Mouse (Mus musculus) limb, embryonic 14.5 days (tissue): Measurements from ENCODE around the gene Notch2. TPM values are rescaled to one million over a fixed set of nuclear protein-coding genes. Genes with fewer than 3 reads are reported as not detected.

Source experiments
- ATAC-seq: fragments of 200-750 bp; cut with Nextera tagmentation; 2 replicates; pipeline ENCODE4 v1.8.0; 2017; ENCODE audit warnings: low read depth, moderate number of reproducible peaks, moderate TSS enrichment; ENCODE audit not compliant: low FRiP score
- DNase-seq: peaks from one replicate; pipeline ENCODE4 v3.0.0-alpha.2; 2015; ENCODE audit warnings: low spot score
- H3K27ac ChIP-seq: fragments of 300-500 bp; sonication (generic); replicated peaks from 2 replicates; pipeline ENCODE4 v1.5.1; 2014; ENCODE audit warnings: low read depth, mild to moderate bottlenecking, low read length, moderate library complexity, mixed read lengths
- H3K27me3 ChIP-seq: fragments of 300-500 bp; sonication (generic); 2 replicates; pipeline ENCODE4 v1.6.1; 2014; ENCODE audit warnings: low read length, mixed read lengths; ENCODE audit not compliant: control insufficient read depth, insufficient read depth
- H3K36me3 ChIP-seq: fragments of 300-500 bp; sonication (generic); 2 replicates; pipeline ENCODE4 v1.6.1; 2014; ENCODE audit warnings: mild to moderate bottlenecking, low read length, moderate library complexity, mixed read lengths; ENCODE audit not compliant: control insufficient read depth, insufficient read depth
- H3K4me1 ChIP-seq: fragments of 300-500 bp; sonication (generic); 2 replicates; pipeline ENCODE4 v1.6.1; 2014; ENCODE audit warnings: antibody characterized with exemption, low read length, mixed read lengths; ENCODE audit not compliant: control insufficient read depth, insufficient read depth
- H3K4me2 ChIP-seq: fragments of 300-500 bp; sonication (generic); replicated peaks from 2 replicates; pipeline ENCODE4 v1.6.1; 2014; ENCODE audit warnings: low read depth, mild to moderate bottlenecking, low read length, moderate library complexity; ENCODE audit not compliant: severe bottlenecking
- H3K4me3 ChIP-seq: fragments of 300-500 bp; sonication (generic); replicated peaks from 2 replicates; pipeline ENCODE4 v1.5.1; 2014; ENCODE audit warnings: low read length
- H3K9ac ChIP-seq: fragments of 300-500 bp; sonication (generic); 2 replicates; pipeline ENCODE4 v1.6.1; 2014; ENCODE audit warnings: mild to moderate bottlenecking, low read depth, low read length, moderate library complexity; ENCODE audit not compliant: severe bottlenecking
- H3K9me3 ChIP-seq: fragments of 300-500 bp; sonication (generic); 2 replicates; pipeline ENCODE4 v1.6.1; 2016; ENCODE audit warnings: low read length; ENCODE audit not compliant: control insufficient read depth
- POLR2A ChIP-seq: fragments of 200-500 bp; IDR thresholded peaks from 2 replicates; pipeline ENCODE4 v1.8.0; 2012; ENCODE audit warnings: inconsistent platforms, mild to moderate bottlenecking, moderate library complexity, borderline replicate concordance; ENCODE audit not compliant: insufficient read depth, insufficient read length; ENCODE audit errors: extremely low read depth
- WGBS: fragments of 180-500 bp; shearing (Covaris S2); extraction: QIAGEN DNeasy Blood & Tissue Kit; methylation state at CpG from one replicate; pipeline ENCODE4 v1.1.7; 2014; 5-methylcytosine and 5-hydroxymethylcytosine counted together
- polyA plus RNA-seq, 2 experiments: library from polyadenylated mRNA; depleted of rRNA in 1 of 2; stranded (reverse) in 1 of 2; unstranded in 1 of 2; fragments of >200 nt; fragmentation: Nextera tagmentation in 1 of 2; extraction: Ambion mirVana in 1 of 2; gene quantifications; 2 replicates each; pipeline versions ENCODE4 v1.2.1 to v1.2.3; 2012 to 2014

Notch2 gene
- polyA plus RNA-seq, 2 experiments: 38.7 to 48.5 TPM

DNA sequence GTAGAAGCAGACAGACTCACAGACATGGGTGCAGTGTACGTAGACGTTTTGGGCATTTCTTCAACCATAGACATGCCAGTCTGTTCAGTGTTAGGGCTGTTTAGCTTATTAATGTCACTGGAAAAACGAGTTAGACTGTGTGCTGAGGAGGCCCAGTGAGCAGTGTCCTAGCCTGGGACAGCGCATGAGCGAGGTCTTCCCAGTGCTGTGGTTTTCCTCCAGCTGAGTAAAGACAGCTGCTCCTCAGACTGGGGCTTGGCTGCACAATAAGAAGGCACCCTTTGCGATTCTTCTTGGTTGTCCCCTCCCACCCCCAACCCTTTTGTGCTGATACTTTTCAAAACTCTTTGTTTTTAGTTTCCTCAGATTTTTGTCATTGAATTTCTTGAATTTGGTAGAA is 22.8 kb downstream of the Notch2 start:
- 70% methylated on average over 6 of the region's 6 CpGs for WGBS
- DNase-seq (no peak), ATAC-seq (no peak)
- H3K4me3 ChIP-seq: no peak overlapping the region
- H3K4me1 ChIP-seq: peaks cover 82% of the 10 kb centered on the region
- no peaks in the 10 kb centered on the region for H3K36me3 ChIP-seq
- H3K4me2 ChIP-seq: 0 out of 2 replicates have a peak overlapping the region, but pooled peaks have one; percentile 13
- no peaks in the 10 kb centered on the region for H3K27me3 ChIP-seq
- H3K9me3 ChIP-seq: no peaks in the 10 kb centered on the region
- no peak for TF ChIP-seq POLR2A
- H3K9ac ChIP-seq: no peak overlapping the region
- H3K27ac ChIP-seq: no peak overlapping the region

DNA sequence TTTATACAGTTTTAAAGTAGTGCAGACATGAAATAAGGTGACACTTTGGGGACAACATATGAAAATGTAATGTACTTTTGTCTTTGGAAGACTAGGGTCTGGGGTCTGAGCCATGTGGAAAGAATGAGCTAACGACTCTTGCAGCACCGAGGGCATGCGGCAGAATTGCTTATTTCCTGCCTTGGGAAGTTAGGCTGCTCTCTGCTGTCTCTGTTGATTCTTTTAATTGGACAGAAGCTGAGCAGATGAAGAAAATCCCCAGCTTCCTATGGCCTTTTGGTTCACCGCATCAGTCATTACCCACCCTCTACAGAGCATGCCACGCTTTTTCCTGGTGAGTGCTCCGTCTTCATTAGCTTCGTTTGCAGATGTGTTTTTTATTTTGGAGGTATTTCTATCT is 23.8 kb downstream of the Notch2 start:
- 37% methylated on average over 7 of the region's 7 CpGs for WGBS
- Histone ChIP-seq H3K9ac (no peak overlapping the region), H3K27me3 (no peaks in the 10 kb centered on the region), H3K36me3 (no peaks in the 10 kb centered on the region), H3K4me2 (no peak overlapping the region), H3K4me1 (peaks cover 83% of the 10 kb centered on the region), H3K27ac (no peak overlapping the region; the same call in 1 of the 2 replicates), H3K9me3 (no peaks in the 10 kb centered on the region), H3K4me3 (no peak overlapping the region)
- ATAC-seq (no peak), DNase-seq (no peak)
- TF ChIP-seq POLR2A: no peak

DNA sequence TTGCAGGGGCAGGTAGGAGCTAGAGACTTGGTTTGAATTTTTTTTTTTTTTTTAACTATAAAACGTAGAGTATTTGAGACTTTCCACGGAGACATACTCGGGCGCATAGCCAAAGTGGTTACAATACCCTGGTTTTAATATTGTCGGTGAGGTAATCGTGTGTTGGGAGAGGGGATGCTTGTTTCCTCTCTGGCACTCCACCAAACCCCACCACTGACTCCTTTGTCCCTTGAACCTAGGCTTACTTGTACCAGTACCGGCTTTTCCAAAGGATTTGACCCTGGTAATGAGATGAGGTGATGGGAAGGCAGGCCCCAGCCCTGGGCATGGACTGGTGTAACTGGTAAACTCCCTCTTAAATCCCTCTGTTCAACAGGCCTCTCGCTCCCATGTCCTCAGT is 25.3 kb downstream of the Notch2 start:
- peak; percentile 62 for ATAC-seq
- Histone ChIP-seq H3K4me1 (peaks cover 89% of the 10 kb centered on the region), H3K4me3 (no peak overlapping the region), H3K4me2 (peak overlapping the region; percentile 20), H3K9ac (no peak overlapping the region; the same call in 1 of the 2 replicates), H3K36me3 (no peaks in the 10 kb centered on the region), H3K27me3 (no peaks in the 10 kb centered on the region), H3K9me3 (no peaks in the 10 kb centered on the region), H3K27ac (peak overlapping the region; percentile 83)
- DNase-seq: peak; percentile 88
- 21% methylated on average over 8 of the region's 8 CpGs for WGBS
- TF ChIP-seq POLR2A: no peak

DNA sequence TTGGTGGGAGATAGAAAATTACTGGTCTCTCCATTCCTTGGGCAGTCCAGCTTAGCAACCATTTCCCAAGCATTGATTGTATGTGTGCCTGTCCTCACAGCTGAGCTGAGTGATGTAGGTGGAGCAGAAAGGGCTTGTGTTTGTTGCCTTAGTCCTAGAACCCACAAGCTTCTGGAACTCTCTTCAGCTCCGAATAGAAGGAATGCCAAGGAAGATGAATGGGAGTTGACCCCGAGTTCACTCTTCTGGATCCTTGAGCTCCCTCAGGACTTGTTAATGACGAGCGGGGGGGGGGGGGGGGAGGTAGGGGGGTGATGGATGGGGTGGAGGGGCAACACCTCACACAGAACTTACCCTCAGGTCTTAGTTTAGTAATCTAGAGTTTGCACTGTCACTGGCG is 25.9 kb downstream of the Notch2 start:
- Histone ChIP-seq H3K9me3 (no peaks in the 10 kb centered on the region), H3K4me1 (peaks cover 91% of the 10 kb centered on the region), H3K27ac (no peak overlapping the region), H3K9ac (no peak overlapping the region), H3K4me2 (0 out of 2 replicates have a peak overlapping the region, but pooled peaks have one; percentile 16), H3K4me3 (no peak overlapping the region), H3K36me3 (no peaks in the 10 kb centered on the region), H3K27me3 (no peaks in the 10 kb centered on the region)
- no peak for TF ChIP-seq POLR2A
- 45% methylated on average over 3 of the region's 5 CpGs for WGBS
- no peak for ATAC-seq
- no peak for DNase-seq

DNA sequence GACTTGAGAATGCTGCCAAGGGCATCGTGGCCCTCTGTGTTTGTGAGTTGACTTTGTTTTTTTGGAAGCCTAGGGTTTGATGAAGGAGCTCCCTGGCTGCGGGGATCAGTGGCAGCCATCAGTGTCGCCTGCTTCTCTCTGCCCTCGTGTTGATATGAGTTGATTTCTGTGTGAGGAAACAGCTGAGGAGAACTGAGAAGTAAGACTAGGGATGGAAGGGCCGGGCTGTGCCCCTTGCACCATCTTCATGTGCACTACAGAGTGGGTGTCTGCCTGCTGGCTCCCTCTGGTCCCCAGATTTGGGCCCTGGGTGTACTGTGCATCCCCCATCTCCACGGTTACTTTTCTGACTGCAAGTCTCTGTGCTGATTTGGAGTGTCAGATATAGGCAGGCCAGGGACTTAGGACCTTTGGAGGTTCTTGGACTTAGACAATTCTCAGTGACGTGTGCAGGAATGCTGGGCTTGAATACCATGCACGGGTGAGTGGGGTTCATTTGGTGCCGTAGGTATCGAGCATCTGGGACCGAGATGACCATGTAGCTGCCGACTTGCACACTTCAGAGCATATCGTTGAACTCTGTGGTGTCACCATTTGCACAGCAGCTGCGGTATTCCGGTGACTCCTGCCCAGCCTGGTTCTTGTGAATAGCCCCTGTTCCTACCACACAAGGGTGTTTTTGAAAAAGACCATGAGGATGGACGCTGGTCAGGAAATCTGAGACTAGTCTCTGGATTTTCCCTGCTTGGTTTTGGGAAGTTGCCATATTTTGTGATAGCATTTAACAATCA is 26.5 kb downstream of the Notch2 start:
- DNase-seq: no peak
- H3K27ac ChIP-seq: peak overlapping the region; percentile 33; the same call in 1 of the 2 replicates
- no peaks in the 10 kb centered on the region for H3K36me3 ChIP-seq
- 0 out of 2 replicates have a peak overlapping the region, but pooled peaks have one; percentile 16 for H3K4me2 ChIP-seq
- TF ChIP-seq POLR2A: no peak
- no peaks in the 10 kb centered on the region for H3K27me3 ChIP-seq
- no peak overlapping the region for H3K4me3 ChIP-seq
- peaks cover 89% of the 10 kb centered on the region for H3K4me1 ChIP-seq
- 66% methylated on average over 16 of the region's 16 CpGs for WGBS
- H3K9ac ChIP-seq: no peak overlapping the region
- H3K9me3 ChIP-seq: no peaks in the 10 kb centered on the region
- ATAC-seq: no peak
